Mouse (Mus musculus) liver, adult 2 months (tissue): ENCODE results near the gene Lrrc41. TPM values are rescaled to one million over a fixed set of nuclear protein-coding genes. Genes with fewer than 3 reads are reported as not detected.

Experiments used
- DNase-seq: peaks from one replicate; pipeline ENCODE4 v3.0.0-alpha.2; 2011; ENCODE audit warnings: low read depth, low spot score; ENCODE audit errors: extremely low read depth
- H3K27ac ChIP-seq: fragments of 200-500 bp; replicated peaks from 2 replicates; pipeline ENCODE4 v1.5.1; 2012; ENCODE audit warnings: low read depth, mild to moderate bottlenecking, control low read depth, inconsistent platforms, low read length; ENCODE audit not compliant: insufficient read depth
- H3K27me3 ChIP-seq: fragments of 200-500 bp; 2 replicates; pipeline ENCODE4 v1.6.1; 2012; ENCODE audit warnings: mild to moderate bottlenecking, moderate library complexity, low read length, inconsistent platforms; ENCODE audit not compliant: control insufficient read depth, insufficient read depth
- H3K36me3 ChIP-seq: fragments of 200-500 bp; 2 replicates; pipeline ENCODE4 v1.6.1; 2012; ENCODE audit warnings: low read length, inconsistent platforms; ENCODE audit not compliant: control insufficient read depth, insufficient read depth
- H3K4me1 ChIP-seq: fragments of 200-500 bp; 2 replicates; pipeline ENCODE4 v1.6.1; 2011; ENCODE audit warnings: low read length; ENCODE audit not compliant: control insufficient read depth, insufficient read depth
- H3K4me3 ChIP-seq: fragments of 200-500 bp; 2 replicates; pipeline ENCODE4 v1.5.1; 2011; ENCODE audit warnings: low read depth, mild to moderate bottlenecking, control low read depth, low read length, moderate library complexity; ENCODE audit not compliant: insufficient read depth
- H3K79me2 ChIP-seq: fragments of 200-500 bp; 2 replicates; pipeline ENCODE4 v1.6.1; 2012; ENCODE audit warnings: inconsistent platforms, mild to moderate bottlenecking, low read length, moderate library complexity; ENCODE audit not compliant: control insufficient read depth, insufficient read depth
- H3K9ac ChIP-seq: fragments of 200-500 bp; 2 replicates; pipeline ENCODE4 v1.6.1; 2012; ENCODE audit warnings: low read depth, mild to moderate bottlenecking, control low read depth, inconsistent platforms, low read length
- CTCF ChIP-seq: fragments of 200-500 bp; IDR thresholded peaks from 2 replicates; pipeline ENCODE4 v1.5.1; 2011; ENCODE audit warnings: low read depth, low read length, control low read depth
- POLR2A ChIP-seq: fragments of 200-500 bp; IDR thresholded peaks from 2 replicates; pipeline ENCODE4 v1.6.1; 2011; ENCODE audit warnings: low read length, control low read depth; ENCODE audit not compliant: insufficient read depth; ENCODE audit errors: extremely low read depth
- WGBS: fragments of 180-500 bp; shearing (Covaris S2); methylation state at CpG from one replicate; pipeline ENCODE4 v1.1.7; 2018; 5-methylcytosine and 5-hydroxymethylcytosine counted together
- polyA plus RNA-seq: library from polyadenylated mRNA; depleted of rRNA; stranded (reverse); fragments of >200 nt; gene quantifications from 2 replicates; pipeline ENCODE4 v1.2.3, GENCODE M21; 2012; rRNA removed
- total RNA-seq: library from RNA; depleted of rRNA; stranded (reverse); fragments of >200 nt; gene quantifications from 2 replicates; pipeline ENCODE4 v1.2.3, GENCODE M21; 2014; rRNA removed

Lrrc41 gene
- total and polyA plus RNA-seq, 2 experiments = 18.5 to 45.8 TPM

- Histone ChIP-seq H3K36me3 (no peaks in the 10 kb centered on the region), H3K79me2 (no peaks in the 10 kb centered on the region), H3K27ac (no peak overlapping the region), H3K9ac (peak overlapping the region; percentile 84), H3K4me3 (peak overlapping the region; percentile 74), H3K4me1 (peaks cover 3% of the 10 kb centered on the region; the same call in 1 of the 2 replicates), H3K27me3 (no peaks in the 10 kb centered on the region)
- no peak for TF ChIP-seq POLR2A
- no peak for TF ChIP-seq CTCF
- WGBS = 6% methylated on average over 47 of the region's 47 CpGs
- DNase-seq = no peak
Observed at GRCm38 (mm10) chr4:116143891-116144717, 69.0 kb downstream of the Lrrc41 start.

Other genes starting within 250 kb of the Lrrc41 start
- 8.4 and 12.5 TPM in 2 replicates for gene Mob3c, start 247.2 kb upstream of the Lrrc41 start, total RNA-seq
- 22.6 and 24.4 TPM in 2 replicates for gene Mob3c, start 247.2 kb upstream of the Lrrc41 start, polyA plus RNA-seq
- gene Mknk1, start 236.1 kb upstream of the Lrrc41 start, total RNA-seq = 11.3 and 14.0 TPM in 2 replicates
- gene Mknk1, start 236.1 kb upstream of the Lrrc41 start, polyA plus RNA-seq = 15.5 and 22.7 TPM in 2 replicates
- gene Kncn, start 190.9 kb upstream of the Lrrc41 start, total RNA-seq = not detected in 2 replicates
- gene Kncn, start 190.9 kb upstream of the Lrrc41 start, polyA plus RNA-seq = not detected in 2 replicates
- gene 6430628N08Rik, start 184.6 kb upstream of the Lrrc41 start, total RNA-seq = not detected in 2 replicates
- not detected in 2 replicates for gene 6430628N08Rik, start 184.6 kb upstream of the Lrrc41 start, polyA plus RNA-seq
- gene Dmbx1, start 135.3 kb upstream of the Lrrc41 start, total RNA-seq = not detected in 2 replicates
- not detected in 2 replicates for gene Dmbx1, start 135.3 kb upstream of the Lrrc41 start, polyA plus RNA-seq
- gene Faah, start 57.3 kb upstream of the Lrrc41 start, total RNA-seq = 55.9 and 71.4 TPM in 2 replicates
- 120 and 125 TPM in 2 replicates for gene Faah, start 57.3 kb upstream of the Lrrc41 start, polyA plus RNA-seq
- gene Nsun4, start 21.4 kb upstream of the Lrrc41 start, total RNA-seq = 14.5 and 15.0 TPM in 2 replicates
- gene Nsun4, start 21.4 kb upstream of the Lrrc41 start, polyA plus RNA-seq = 8.9 and 11.8 TPM in 2 replicates
- 528 and 609 TPM in 2 replicates for gene Uqcrh, start 198 bp upstream of the Lrrc41 start, total RNA-seq
- gene Uqcrh, start 198 bp upstream of the Lrrc41 start, polyA plus RNA-seq = 158 and 193 TPM in 2 replicates
- gene Rad54l, start 48.4 kb downstream of the Lrrc41 start, total RNA-seq = 0.18 and 0.40 TPM in 2 replicates
- 0.06 and 0.11 TPM in 2 replicates for gene Rad54l, start 48.4 kb downstream of the Lrrc41 start, polyA plus RNA-seq
- 14.7 and 15.4 TPM in 2 replicates for gene Pomgnt1, start 48.6 kb downstream of the Lrrc41 start, total RNA-seq
- gene Pomgnt1, start 48.6 kb downstream of the Lrrc41 start, polyA plus RNA-seq = 15.2 and 19.1 TPM in 2 replicates
- 0.18 and 0.27 TPM in 2 replicates for gene Lurap1, start 76.1 kb downstream of the Lrrc41 start, total RNA-seq
- 0.12 and 0.87 TPM in 2 replicates for gene Lurap1, start 76.1 kb downstream of the Lrrc41 start, polyA plus RNA-seq
- gene Tspan1, start 92.3 kb downstream of the Lrrc41 start, total RNA-seq = 0.09 TPM in 1 of 2 replicates, not detected in the other
- gene Tspan1, start 92.3 kb downstream of the Lrrc41 start, polyA plus RNA-seq = 0.27 TPM in 1 of 2 replicates, not detected in the other
- not detected in 2 replicates for gene 1700042G07Rik, start 98.1 kb downstream of the Lrrc41 start, total RNA-seq
- gene 1700042G07Rik, start 98.1 kb downstream of the Lrrc41 start, polyA plus RNA-seq = not detected in 2 replicates
- gene Gm49337, start 98.1 kb downstream of the Lrrc41 start, total RNA-seq = not detected in 2 replicates
- not detected in 2 replicates for gene Gm49337, start 98.1 kb downstream of the Lrrc41 start, polyA plus RNA-seq
- gene Pik3r3, start 146.3 kb downstream of the Lrrc41 start, total RNA-seq = 1.0 and 1.4 TPM in 2 replicates
- gene Pik3r3, start 146.3 kb downstream of the Lrrc41 start, polyA plus RNA-seq = 1.3 and 1.7 TPM in 2 replicates